Mouse (Mus musculus) fibroblast of lung, adult 2 months (primary cell): ENCODE data around the gene C2cd5.
A peak's percentile ranks its signal among the peaks of the same experiment; 100 is the strongest.
"Not testable (repeated sequence)": the region's sequence is repeated elsewhere in the genome, so short reads cannot be mapped to it uniquely, and the experiment has no call there.

ENCODE experiments used
- DNase-seq: peaks from one replicate; pipeline ENCODE4 v3.0.0-alpha.2; 2011; ENCODE audit warnings: low read depth

C2cd5 gene

DNA sequence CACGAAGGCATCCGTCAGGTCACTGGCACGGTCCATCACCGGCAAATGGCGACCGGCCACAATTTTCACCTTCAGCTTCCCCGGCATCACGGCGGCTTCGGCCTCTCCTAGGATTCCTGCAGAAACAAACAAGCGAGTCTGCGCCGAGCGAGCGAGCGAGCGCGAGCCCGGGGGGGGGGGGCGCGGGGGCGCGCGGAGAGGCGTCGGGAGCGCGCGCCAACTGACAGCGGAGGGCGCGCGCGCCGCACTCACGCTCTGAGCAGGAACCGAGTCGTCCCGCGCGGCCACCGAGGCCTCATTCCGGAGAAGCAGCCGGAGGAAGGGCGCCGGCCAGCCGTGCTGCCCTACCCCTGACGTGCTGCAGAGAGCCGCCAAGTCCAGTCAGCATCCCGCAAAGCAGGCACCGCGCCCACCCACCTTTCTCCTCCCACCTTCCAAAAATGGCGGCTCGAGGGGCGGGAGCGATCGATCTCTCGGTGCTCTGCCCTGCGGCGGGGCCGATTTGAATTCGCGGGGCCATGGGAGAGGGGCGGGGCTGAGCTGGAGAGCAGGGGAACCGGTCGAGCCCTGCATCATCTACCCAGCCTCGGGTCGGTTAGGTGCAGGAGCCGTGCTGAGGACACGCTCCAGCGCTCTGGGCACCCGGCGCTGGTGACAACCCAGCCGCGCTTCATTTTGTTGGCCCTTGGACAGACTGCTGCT lies at the start of gene C2cd5:
Gene C2cd5 (minus strand): TSS at position 461 of the 702 bp plus-strand sequence.
- DNase-seq, result peak; percentile 75

DNA sequence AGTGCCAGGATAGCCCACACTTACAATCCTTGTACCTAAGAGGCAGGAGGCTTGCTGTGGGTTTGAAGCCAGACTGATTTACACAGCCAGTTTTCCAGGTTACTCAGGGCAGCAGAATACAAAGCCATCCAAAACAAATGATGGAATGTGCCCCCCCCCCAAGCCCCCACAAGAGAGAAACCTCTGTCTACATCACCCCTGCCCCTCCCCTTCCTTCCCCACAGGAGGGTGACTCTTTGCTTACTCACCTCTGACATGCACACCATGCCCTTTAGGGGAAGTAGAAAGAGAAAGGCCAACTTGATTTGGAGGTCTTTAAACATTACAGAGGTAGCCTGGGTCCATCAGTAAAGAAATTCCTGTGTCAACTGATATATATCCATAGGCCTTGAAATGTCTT lies 48.9 kb upstream of the C2cd5 start:
- no peak for DNase-seq

DNA sequence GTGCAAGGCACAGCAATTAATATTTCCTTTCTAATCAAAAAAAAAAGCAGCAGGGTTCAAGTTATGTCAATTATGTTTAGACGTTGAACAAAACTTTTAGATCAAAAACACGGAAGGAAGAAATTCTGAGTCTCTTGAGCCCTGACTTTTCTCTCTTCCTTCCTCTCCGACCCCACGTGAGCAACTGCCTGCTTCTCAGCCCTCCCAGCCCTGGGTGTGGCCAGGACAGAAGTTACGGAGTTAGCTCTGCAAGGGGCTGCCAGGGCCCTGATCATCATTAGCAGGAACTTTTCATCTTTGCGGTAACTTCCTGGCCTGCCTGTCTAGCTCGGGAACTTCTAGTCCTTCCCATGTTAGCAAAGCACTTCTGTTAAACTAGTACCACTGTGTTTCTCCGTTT lies 46.8 kb upstream of the C2cd5 start:
- DNase-seq, result no peak

- no peak for DNase-seq
Measured at GRCm38 (mm10) chr6:143145051-143145450, 45.1 kb upstream of the C2cd5 start.

- no peak for DNase-seq
Measured at GRCm38 (mm10) chr6:143144556-143144955, 44.6 kb upstream of the C2cd5 start.

- no peak for DNase-seq
Measured at GRCm38 (mm10) chr6:143143775-143144273, 43.9 kb upstream of the C2cd5 start.

DNA sequence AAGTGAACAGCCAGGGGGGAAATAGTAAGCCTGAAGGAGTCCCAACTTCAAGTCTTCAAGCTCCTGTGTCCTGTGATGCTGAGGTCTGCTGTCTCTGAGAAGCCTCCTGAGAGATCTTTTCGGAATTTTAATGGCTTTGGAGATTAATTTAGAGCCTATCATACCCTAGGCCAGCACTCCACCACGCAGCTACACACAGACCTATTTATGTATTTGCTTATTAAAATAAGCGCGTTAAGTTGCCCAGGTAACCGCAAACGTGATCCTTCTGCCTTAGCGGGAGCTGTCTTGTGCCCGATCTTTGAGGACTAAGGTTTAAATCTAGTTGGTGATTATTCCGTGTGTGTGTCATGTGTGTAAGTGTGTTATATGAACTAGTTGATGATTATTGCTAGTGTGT lies 43.4 kb upstream of the C2cd5 start:
- DNase-seq, result no peak

- no peak for DNase-seq
Measured at GRCm38 (mm10) chr6:143142861-143143260, 42.9 kb upstream of the C2cd5 start.

- not testable (repeated sequence) for DNase-seq
Measured at GRCm38 (mm10) chr6:143141624-143142592, 42.0 kb upstream of the C2cd5 start.

DNA sequence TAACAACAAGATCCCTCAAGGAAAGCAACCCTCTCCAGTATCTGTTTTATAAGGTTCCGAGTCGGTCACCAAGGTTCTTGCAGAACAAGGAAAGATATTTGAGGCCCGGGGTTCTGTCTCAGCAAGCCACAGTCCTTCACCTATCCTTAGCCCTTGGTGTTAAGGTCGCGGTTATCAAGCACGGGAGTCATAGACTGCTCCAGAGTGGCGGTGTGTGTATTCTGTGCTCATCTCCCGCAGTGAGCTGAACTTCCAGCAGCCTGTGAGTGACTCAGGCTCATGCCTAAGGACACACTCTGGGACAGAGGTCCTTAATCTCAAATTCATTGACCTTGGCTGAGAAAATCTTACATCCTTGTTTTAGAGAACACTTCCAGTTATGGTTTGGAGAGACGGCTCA lies 40.9 kb upstream of the C2cd5 start:
- no peak for DNase-seq

- no peak for DNase-seq
Measured at GRCm38 (mm10) chr6:143139417-143139816, 39.5 kb upstream of the C2cd5 start.

DNA sequence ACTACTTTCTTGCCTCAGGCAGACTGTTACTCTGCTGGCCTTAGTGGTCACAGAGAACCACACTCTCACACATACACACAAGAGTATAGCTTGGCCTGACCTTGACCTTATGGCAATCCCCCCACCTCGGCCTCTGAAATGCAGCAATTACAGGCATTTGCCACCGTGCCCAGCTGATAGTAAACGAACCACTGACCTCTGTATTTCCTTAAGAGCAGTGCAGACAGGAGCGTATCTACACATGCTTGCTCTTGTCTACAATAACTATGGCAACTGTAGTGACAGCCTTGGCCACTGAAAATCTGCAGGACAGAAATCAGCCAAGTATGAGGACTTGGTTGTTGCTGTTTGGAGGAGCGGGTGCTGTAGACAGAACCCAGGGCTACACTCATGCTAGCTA lies 37.4 kb upstream of the C2cd5 start:
- DNase-seq, result no peak

- DNase-seq, result no peak
Measured at GRCm38 (mm10) chr6:143136688-143137087, 36.7 kb upstream of the C2cd5 start.

- DNase-seq, result no peak
Measured at GRCm38 (mm10) chr6:143135097-143135496, 35.2 kb upstream of the C2cd5 start.

DNA sequence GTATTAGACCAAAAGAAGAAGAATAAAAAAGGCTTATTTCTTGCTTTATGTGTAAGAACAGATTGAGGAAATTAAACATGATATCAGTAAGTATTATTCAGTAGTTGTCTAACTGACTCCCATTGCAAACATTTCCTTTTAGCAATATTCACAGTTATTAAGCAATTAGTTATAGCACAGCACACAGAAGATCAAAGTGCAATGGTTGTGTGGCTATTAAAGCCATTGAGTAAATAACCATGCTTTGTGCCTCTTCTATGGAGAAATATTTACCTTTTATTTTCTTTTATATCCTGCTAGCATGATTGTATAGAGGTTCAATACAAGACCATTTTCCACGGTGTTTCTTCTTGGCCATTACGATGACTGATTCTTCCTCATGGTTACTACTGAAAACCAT lies 33.2 kb upstream of the C2cd5 start:
- no peak for DNase-seq

GRCm38 (mm10) chr6:143131895-143132652 lies 32.1 kb upstream of the C2cd5 start:
- no peak for DNase-seq

GRCm38 (mm10) chr6:143130411-143130810 lies 30.5 kb upstream of the C2cd5 start:
- DNase-seq, result no peak

- DNase-seq, result no peak
Measured at GRCm38 (mm10) chr6:143129952-143130351, 30.0 kb upstream of the C2cd5 start.

DNA sequence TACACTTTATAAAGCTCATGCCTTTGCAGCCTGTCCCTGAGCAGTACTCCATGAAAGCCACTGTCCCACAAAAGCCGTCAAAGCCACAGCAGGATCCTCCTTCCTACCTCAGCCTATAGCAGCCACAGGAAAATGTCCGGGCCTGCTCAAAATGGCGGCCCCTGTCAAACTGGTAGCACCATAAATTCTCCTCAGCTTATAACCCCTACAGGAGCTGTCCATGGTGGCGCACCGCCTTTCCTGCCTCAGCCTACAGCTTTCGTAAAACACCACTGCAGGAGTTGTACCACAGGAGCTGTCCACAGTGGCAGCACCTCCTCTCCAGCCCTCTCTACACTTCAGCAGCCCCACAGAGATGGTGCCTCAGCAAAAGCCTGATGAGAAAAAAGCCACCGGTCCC lies 29.5 kb upstream of the C2cd5 start:
- DNase-seq, result no peak

- no peak for DNase-seq
Measured at GRCm38 (mm10) chr6:143125721-143126120, 25.8 kb upstream of the C2cd5 start.

DNA sequence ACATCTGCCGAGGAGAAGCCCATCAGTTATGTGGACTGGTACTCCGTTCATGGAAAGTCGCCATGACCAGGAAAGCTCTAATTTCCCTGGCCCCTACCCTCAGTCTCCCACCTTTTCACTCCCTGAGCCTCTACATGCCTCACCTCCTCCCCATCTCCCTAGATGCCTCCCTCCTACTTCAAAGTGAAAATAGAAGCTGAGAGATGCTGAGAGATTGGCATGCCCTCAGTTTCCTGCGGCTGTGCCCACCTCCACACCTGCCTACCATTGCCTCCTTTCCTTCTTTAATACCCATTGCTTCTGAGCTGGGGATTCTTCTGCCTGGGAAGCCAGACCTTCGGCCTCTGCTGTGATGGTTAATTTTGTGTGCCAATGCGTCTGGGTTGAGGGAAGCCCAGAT lies 19.4 kb upstream of the C2cd5 start:
- DNase-seq, result no peak

DNA sequence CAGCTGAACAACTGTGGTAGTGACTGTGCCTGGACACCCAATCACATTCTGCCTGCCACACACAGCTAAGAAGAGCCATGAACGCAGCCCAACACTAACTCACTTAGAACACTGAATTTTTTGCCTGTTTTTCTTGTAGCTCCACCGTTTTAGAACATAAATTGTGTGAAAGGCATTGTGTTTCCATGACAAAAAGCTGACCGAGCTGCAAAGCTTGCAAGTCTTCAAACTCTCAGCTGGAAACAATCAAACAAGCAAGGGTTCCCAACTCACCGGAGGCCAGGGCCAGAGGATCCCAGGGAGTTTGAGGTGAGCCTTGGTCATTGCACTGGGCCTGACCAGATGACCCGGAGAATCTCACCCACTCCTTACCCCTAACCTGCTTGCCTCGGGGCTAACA lies 16.8 kb upstream of the C2cd5 start:
- no peak for DNase-seq
